Mouse (Mus musculus): ENCODE results near the gene Ephb4.
A peak's percentile ranks its signal among the peaks of the same experiment; 100 is the strongest.

Gene Ephb4

DNA sequence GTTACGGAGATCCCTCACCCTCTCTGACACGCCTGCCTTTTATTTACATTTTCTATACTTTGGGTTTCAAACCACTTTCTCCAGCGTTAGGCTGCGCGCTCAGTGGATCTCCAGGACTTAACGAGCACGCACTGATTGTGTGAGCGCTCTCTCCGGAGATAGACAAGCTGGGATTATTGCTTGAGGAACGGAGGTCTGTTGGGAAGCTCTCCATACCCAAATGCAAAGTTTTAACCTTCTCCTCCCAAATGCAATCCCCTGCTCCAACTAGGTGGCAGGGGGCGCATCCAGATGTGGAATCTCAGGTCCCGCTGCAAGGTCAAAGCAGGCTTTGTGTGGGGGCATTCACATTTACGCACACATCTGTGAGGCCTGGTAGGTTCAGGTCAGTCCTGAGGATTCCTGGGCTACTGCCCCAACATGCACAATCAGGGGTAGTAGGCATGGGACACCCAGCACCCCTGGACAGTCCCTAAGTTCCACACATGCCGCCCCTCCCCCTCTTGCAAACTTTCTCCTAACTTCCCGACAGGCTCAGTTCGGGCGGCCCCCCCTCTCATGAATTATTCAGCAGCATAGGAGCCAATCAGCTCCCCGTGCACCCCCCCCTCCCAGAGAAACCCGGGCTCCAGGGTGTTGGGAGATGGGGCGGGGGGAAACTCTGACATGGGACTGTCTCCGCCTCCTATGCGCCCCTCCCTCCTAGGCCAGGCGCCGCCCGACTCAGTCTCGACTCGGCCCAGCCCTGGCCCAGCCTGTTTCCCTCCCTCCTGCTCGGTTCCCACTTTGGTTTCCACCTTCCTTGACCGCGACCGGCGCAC, at the start of gene Ephb4:
Gene Ephb4, plus strand, starts transcription at position 726 of the 821 bp plus-strand sequence.
- no peak for DNase-seq (ENCODE audit: low spot score)

DNA sequence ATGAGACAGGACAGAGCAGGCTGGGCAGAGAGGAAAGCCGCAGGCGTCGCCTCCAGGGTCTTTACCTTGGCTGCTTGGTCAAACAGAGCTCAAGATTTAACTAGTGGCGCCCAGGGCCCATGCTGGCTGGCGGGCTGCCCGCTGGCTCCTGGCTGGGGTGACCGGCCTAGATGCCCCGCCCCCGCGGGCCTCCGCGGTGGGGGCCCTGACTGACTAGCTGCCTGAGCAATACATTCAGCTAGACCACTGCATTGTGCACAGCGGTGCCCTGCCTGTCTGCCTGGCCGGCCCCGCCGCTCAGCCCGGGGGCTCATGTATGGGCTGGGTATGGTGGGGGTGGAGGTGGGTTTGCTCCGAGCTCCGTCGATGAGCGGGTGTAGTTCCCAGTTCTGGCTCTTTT, 48.7 kb upstream of the Ephb4 start:
- no peak for DNase-seq (ENCODE audit: low spot score)

DNA sequence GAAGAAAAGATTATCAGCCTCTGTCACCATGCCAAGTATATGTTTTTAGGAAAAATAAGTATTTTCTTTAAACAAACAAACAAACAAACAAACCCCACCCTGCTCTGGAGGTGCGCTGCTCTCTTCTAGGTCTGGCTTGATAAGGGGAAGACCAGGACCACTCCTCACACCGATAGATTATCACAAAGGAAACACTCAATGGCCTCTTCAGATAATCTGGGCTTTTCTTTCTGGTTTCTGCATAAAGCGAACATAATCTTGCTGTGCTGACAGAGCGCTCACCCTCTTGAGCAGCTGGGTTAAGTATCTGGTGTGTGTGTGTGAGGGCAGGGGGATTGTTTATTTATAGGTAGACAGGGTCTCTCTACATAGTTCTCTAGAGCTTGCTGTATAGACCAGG, 46.3 kb upstream of the Ephb4 start:
- no peak for DNase-seq (ENCODE audit: low spot score)

DNA sequence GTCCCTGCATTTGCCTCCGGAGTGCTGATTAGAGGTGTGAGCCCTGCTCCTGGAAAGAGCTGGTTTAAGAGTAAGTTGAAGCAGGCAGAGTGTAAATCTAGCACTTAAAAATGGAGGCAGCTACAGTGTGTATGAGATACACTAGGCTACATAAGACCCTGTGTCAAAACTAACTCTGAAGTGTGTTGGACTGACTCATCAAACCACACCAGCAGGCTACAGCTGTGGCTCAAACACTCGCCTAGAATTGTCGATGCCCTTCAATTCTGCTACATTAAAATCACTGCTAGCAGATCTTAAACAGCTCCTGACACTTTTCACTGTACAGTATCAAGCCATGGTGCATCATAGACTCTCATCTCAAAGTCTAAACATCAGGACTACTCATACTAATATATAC, 45.7 kb upstream of the Ephb4 start:
- DNase-seq (ENCODE audit: low spot score): no peak

DNA sequence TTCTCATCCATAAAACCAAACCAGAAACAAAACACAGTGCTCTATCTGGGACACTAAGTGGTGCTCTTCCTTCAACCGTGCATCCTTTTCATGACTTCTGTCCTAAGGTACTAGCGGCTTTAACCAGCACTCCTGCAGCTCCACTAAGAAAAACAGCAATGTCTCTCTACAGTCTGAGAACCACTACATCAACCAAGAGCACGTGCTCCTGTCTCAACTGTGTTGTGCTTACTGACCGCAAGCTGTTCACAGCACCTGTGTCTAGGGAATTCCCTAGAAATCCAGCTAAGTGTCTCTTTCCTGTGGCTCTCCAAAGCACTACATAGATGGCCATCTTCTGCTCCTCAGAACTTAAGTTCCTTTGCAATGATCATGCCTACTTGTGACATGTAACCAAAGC, 45.1 kb upstream of the Ephb4 start:
- no peak for DNase-seq (ENCODE audit: low spot score)

DNA sequence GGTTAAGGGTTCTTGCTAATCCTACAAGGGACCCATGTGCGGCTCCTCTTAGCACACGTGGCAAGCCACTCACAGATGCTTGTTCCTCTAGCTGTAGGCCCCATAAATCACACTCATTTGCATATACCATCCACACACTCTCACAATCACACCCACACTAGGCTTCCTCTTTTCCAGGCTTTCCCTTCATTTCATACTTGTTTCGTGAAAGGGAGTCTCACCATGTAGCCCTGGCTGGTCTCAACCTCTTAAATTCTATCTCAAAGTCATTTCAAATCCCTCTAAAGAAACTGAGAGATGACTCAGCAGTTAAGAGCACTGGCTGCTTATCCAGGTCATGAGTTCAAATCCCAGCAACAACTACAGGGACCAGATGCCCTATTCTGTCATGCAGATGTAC, 44.1 kb upstream of the Ephb4 start:
- DNase-seq (ENCODE audit: low spot score): no peak

DNA sequence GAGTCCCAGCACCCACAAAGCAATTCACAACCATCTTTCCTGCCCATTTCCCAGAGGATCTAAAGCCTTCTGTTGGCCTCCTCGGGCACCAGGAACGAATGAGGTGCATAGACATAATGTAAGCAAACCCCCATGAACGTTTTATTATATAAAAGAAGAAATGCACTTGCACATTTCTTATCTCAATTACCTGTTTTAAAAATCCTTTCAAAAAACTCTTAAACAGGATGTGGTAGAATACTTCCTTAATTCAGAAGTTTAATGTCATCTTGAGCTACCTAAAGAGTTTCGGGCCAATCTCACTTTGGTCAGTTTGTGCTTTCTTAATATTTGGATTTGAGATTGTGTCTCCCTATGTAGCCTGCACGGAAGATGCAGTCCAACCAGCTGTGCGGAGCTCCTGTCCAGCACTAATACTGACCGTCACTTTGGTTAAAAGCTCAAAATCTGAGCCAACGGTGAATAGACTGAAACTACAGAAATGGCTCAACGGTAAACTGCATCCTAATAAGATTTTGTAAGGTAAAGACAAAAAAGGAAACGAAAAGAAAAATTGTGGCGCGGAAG, 43.4 kb upstream of the Ephb4 start:
- DNase-seq (ENCODE audit: low spot score): no peak

DNA sequence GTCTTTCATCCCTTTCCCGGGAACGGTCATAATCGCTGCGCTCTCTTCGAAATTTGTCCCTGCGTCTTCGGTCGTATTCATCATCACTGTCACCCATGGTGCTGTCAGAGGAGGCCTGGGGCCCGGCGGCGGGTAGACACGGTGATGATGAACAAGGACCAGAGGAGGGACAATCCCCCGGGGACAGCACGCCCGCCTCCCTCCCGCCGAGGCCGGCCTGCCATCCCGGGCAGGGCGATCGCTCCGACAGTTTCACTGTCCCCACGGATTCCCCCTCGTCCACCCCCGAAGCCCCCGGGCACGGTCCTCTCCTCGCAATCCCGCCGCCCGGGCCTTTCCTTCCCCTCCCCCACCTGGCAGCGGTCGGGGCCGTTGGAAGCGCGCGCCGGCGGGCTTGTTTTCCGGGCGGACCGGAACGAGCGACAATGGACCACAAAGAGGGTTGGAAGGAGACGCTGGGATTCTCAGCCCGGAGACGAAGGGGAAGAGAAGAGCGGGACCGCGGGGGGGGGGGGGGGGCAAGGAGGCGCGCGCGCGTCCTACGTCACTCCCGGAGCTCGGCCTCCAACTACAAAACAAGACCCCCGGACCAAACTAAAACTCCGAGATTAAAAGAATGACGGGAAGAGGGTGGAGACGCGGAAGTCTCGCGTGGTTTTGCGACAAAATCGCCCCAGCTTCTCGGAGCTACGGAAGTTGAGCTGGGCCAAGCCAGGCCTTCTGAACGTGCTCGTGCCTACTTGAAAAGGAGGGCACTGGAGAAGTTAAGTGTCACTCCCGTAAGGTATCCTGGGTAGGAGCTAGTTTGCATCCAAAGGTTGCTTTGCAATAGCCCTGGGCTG, 42.6 kb upstream of the Ephb4 start, which contains the start of gene Srrt:
Gene Srrt, minus strand, starts transcription at position 604 of the 842 bp plus-strand sequence.
- DNase-seq (ENCODE audit: low spot score): peak; percentile 82

DNA sequence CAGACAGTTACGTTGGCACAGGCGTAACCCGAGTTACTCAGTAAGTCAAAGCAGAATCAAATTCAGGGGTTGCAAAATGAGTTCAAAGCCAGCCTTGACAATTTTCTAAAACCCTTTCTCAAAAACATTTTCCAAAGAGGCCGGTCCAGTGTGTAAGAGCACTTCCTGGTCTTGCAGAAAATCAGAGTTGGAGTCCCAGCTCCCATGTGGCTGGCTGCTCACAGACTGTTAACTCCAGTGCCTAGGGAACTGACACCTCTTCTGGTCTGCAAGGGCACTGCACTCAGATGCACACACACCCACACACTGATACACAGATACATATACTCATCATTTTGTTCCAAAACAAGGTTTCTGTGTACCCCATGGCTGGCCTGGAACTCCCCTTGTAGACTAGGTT, 41.6 kb upstream of the Ephb4 start:
- DNase-seq (ENCODE audit: low spot score): no peak

DNA sequence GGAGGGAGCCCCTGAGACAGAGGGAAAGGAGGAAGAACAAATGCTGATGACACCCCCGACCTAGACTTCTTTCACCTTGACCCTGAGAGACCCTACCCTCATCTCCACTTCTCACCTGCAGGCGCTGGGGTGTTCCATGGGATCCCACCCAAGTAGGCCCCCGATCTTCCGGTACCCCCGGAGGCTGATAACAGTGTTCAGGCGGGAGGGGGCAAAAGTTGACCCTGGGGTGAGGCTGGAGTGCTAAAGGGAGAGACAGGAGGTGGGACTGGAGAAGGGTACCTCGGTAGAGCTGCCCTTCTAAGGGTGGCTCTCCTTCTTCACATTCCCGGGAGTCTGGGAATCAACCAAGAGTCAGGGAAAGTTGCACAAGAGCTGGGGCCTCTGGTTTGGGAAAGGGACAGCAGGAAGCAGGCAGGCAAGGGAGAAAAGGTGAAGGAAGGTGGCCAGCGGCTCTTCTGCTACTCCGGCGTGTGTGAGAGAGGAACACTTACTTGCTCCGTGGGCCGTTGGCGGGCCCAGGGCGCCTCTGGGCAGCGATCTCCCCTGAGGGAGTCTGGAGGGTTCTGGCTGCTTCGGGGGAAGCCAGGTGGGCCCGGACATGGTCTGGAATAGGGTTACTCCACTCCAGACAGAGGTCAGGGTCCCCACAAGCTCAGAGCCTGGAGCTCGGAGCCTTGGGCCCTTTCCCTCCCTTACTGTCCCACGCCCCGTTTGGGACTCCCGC, 36.3 kb upstream of the Ephb4 start:
- no peak for DNase-seq (ENCODE audit: low spot score)

DNA sequence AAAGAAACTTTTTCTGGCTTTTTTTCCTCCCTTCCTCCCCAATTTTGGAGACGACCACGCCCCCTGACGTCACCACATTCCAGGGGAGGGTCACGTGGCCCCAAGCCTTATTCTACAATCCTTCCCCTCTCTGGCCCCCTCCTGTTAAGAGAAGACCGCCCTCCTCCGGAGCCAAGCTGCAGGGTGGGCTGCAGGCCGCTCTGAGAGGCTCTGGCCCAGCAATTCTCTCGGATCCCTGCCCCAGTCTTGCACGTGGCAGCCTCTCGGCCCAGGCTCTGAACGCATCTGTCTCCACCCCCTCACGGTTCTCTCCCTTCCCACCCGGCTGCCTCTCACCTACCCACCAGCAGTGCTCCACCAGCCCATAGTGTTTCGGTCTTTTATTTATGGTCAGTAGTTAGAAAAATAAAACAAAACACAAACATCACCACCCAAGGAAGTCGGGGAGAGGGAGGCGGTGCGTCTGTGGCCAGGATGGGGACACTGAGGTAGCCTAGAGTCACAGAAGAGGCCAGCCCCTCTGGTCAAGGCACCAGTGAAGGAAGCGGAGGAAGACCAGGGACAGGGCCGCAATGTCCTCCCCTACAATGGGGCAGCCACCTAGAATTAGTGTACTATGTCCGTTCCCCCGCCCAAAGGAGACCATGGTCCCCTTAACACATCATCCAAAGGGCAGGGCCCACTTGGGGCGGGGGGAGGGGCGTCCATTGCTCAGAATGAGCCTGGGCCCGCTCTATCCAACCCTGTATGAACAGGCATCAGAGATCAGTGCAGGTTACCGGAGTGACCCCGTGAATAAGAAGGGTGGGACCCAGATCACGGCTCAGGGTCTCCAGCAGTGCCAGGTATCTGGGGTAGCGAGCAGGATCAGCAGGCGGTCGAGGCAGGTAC, 35.5 kb upstream of the Ephb4 start, which contains the start of gene Trip6:
Gene Trip6, minus strand, starts transcription at position 212 of the 891 bp plus-strand sequence.
- DNase-seq (ENCODE audit: low spot score): no peak

DNA sequence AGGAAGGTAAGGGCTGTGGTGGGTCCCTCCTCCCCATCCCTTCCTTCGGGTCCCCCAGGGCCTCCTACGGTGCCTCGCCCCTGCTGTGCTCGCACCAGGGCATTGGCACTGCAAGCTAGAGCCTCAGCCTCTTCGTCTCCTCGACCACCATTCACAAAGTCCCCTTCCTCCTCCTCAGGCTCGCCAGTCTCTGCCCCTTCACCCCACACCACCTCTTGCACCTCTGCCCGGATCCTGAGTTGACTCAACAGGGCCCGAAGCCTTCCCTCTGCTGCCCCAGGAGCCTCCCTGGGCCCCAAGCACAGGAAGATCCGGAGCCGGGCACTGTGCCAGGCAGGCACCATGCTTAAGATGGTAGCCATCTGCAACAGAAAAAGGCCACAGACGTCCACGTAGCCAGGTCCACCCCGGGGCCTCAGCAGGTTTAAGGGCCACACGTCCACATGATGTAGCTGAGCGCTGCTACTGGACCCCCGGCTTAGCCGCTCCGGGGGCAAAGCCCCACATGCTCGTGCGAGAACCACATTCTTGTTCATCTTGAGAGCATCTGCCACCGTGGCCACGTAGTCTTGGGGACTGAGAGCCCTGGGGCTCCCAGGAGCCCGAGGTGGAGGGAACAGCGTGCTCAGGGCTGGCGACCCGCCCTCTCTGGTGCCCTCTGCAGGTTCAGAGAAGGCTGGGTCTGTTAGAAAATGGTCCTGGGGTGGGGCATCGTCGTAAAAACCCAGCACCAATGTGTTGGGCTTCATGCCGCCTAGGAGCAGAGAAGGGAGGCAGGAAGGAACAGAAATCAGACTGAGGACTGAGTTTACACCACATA, 34.6 kb upstream of the Ephb4 start:
- no peak for DNase-seq (ENCODE audit: low spot score)

DNA sequence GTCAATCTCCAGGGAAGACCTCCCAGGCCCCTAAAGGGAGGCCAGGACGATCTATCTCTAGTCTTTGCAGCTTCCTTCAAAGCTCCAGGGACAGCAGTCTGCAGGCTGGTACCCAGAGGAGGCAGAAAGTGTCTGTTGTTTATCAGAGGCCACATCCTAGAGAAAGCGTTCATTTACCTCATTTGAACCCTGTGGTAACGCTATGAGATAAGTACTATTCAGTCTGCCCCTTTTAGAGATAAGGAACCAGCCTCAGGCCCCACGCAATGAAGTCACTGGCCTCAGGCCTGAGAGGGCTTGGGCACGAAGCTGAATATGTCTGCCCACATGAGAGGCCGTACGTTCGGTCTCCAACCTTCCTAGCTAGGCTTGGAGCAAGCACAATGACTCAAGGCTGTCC, 32.5 kb upstream of the Ephb4 start:
- no peak for DNase-seq (ENCODE audit: low spot score)

DNA sequence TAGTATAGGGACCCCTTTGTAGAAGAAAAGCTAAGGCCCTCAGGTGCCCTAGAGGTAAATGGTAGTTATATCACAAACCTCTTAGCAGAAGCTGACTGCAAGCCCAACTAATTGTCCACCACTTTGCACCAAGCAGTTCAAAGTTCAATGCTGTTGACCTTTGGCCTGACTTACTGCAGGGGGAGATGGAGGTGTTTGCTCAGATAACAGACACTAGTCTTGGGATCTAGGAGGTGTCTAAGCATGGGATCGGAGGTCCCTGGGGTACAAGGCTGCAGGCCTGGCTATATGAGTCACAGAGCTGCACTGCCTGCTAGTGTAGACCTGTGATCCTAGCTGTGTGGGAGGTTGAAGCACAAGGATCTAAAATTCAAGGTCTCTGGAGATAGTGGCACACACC, 31.3 kb upstream of the Ephb4 start:
- DNase-seq (ENCODE audit: low spot score): no peak

DNA sequence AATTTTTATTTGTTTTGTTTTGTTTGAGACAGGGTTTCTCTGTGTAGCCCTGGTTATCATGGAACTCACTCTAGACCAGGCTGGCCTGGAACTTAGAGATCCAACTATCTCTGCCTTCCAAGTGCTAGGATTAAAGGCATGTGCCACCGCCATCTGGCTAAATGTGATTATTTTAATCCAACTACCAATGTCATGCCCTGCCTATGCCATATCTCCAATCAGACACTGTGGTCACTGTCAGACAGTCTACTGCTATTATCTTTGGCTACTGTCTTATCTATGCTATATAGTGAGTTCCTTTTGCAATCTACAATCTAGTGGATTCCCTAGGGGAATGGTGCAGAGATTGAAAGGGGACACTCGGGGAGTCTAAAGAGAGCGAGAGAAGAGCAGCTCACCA, 28.9 kb upstream of the Ephb4 start:
- no peak for DNase-seq (ENCODE audit: low spot score)

DNA sequence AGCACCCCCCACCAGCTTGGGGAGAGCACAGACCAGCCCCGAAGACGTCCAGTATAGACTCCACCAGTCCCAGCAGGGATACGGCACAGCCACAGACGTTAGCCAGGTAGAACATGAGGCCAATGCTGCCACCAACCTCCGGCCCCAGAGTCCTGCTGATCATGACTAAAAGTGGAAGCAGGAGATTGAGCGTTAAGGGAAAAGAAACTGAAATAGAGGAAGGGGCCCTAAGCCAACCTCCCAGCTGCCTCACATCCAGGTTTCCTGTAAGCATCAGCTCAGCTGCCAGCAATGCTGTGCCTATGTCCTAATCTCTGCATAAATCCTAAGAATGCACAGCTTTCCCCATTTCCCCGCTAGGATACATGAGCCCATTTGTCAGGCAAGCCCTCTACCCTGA, 19.0 kb upstream of the Ephb4 start:
- no peak for DNase-seq (ENCODE audit: low spot score)

DNA sequence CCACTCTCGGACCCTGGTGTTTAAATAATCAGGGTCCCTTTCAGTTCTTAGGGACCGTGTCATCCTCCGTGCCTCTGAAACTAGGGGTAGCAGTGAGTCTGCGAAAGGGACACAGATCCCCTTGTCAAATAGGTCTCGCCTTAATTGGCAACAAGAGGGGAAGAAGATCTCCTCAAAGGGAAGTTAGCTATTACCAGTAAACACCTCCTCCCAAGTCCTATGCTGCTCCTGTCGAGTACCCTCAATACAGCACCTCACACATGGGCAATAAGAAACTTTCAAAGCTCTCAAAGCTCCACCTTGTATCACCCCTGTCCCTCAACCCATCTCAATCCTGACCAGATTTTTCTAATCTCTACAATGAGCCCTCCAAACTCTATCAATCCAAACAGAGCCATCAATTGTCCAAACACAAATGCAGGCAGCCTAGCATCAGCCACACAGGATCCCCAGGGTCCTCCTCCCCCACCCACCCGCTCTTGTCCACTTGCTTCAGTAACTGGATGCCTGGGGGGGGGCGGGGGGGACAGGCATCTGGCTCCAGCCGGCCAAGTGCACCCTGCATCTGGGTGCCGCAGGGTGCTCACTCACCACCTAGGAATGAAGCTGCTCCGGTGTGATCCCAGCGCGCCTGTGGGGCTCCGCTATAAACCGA, 16.9 kb upstream of the Ephb4 start:
- no peak for DNase-seq (ENCODE audit: low spot score)

DNA sequence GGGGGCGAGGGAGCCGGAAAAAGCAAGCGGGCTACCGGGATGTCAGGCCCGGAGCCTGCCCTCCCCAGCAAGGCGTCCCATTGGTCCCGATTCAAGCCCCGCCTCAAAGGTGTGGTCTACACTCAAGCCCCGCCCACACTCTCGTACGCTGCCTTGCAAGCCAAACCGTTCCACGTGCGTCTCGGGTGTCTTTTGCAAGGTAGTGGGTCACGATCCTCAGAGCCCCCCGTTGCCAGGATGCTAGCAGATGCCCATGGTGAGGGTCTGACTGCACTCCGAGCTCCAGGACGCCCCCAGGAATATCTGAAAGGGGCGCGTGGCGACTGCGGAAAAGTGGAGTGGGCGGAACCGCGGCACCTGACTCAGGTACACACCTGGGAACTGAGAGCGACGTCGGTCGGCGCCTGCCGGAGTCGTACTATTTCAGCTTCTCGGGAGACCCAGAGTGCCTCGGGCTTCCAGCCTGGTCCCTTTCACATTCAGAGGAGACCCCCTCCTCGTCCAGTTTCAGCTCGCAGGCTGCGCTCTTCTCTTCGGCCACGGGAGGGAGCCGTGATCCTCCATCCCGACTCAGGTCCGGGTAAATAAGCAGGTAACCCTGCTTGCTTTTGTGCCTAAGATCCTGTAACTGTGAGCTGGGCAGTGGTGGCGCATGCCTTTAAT, 16.3 kb upstream of the Ephb4 start, which contains the start of gene Slc12a9:
Gene Slc12a9, minus strand, starts transcription at position 86 of the 663 bp plus-strand sequence.
- DNase-seq (ENCODE audit: low spot score): peak; percentile 85

DNA sequence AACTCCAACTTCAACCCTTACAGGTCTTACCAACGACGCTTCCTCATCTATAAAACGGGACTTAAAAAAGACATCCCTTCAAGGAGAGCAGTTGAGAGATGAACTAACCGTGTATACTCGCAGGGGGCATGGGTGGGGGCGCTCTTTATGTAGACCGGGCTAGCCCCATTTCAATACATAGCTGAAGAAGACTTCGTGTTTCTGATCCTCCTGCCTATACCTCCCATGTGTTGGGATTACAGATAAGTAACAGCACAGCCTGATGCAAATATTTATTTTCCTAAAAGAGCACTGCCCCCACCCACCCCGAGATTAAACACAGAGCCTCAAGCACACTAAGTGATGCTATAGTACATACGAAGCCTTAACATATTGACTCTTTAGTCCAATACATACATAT, 15.6 kb upstream of the Ephb4 start:
- DNase-seq (ENCODE audit: low spot score): no peak

Data from spleen, adult 12 weeks (tissue).